Mouse (Mus musculus) spleen, adult 2 months (tissue): ENCODE results near the gene Zdhhc7. TPM values are rescaled to one million over a fixed set of nuclear protein-coding genes. Genes with fewer than 3 reads are reported as not detected.

ENCODE experiments used
- DNase-seq, 2 experiments: peaks; one replicate each; pipeline versions ENCODE4 v3.0.0 to v3.0.0-alpha.2; 2012 to 2021; ENCODE audit warnings: low spot score in 2 of 2, low read depth in 1 of 2
- H3K27ac ChIP-seq: fragments of 200-500 bp; 2 replicates; pipeline ENCODE4 v1.5.1; 2012; ENCODE audit warnings: low read length, inconsistent platforms; ENCODE audit not compliant: insufficient read depth
- H3K27me3 ChIP-seq: fragments of 200-500 bp; 2 replicates; pipeline ENCODE4 v1.6.1; 2012; ENCODE audit warnings: mild to moderate bottlenecking, moderate library complexity, low read length, inconsistent platforms; ENCODE audit not compliant: control insufficient read depth, insufficient read depth
- H3K36me3 ChIP-seq: fragments of 200-500 bp; 2 replicates; pipeline ENCODE4 v1.6.1; 2012; ENCODE audit warnings: mild to moderate bottlenecking, low read length, inconsistent platforms; ENCODE audit not compliant: control insufficient read depth, insufficient read depth
- H3K4me1 ChIP-seq: fragments of 200-500 bp; 2 replicates; pipeline ENCODE4 v1.6.1; 2011; ENCODE audit warnings: inconsistent platforms; ENCODE audit not compliant: control insufficient read depth, insufficient read depth, insufficient read length
- H3K4me3 ChIP-seq: fragments of 200-500 bp; 2 replicates; pipeline ENCODE4 v1.5.1; 2011; ENCODE audit warnings: mild to moderate bottlenecking, inconsistent platforms; ENCODE audit not compliant: insufficient read depth, insufficient read length; ENCODE audit errors: extremely low read depth
- CTCF ChIP-seq: fragments of 200-500 bp; IDR thresholded peaks from 2 replicates; pipeline ENCODE4 v1.5.1; 2011; ENCODE audit warnings: mild to moderate bottlenecking, inconsistent platforms; ENCODE audit not compliant: insufficient read depth, insufficient read length, insufficient replicate concordance; ENCODE audit errors: extremely low read depth
- POLR2A ChIP-seq: fragments of 200-500 bp; IDR thresholded peaks from 2 replicates; pipeline ENCODE4 v1.6.1; 2011; ENCODE audit warnings: low read depth, low read length, inconsistent platforms
- WGBS: fragments of 180-500 bp; shearing (Covaris S2); methylation state at CpG from one replicate; pipeline ENCODE4 v1.1.7; 2018; 5-methylcytosine and 5-hydroxymethylcytosine counted together
- polyA plus RNA-seq: library from polyadenylated mRNA; depleted of rRNA; stranded (reverse); fragments of >200 nt; gene quantifications from 2 replicates; pipeline ENCODE4 v1.2.3, GENCODE M21; 2012; rRNA removed

Zdhhc7 gene
- polyA plus RNA-seq, result 45.8 and 57.9 TPM in 2 replicates

- TF ChIP-seq CTCF (no peak), POLR2A (peak; percentile 45; the same call in 1 of the 2 replicates)
- WGBS, result under 1% methylated on average over 88 of the region's 88 CpGs
- peak; percentile 44 to 68 for DNase-seq
- H3K27me3 ChIP-seq, result no peaks in the 10 kb centered on the region
- peak within 1 kb of the TSS; percentile 95 for H3K27ac ChIP-seq
- H3K4me1 ChIP-seq, result peaks cover 9% of the 10 kb centered on the region; the same call in 1 of the 2 replicates
- no peaks in the 10 kb centered on the region for H3K36me3 ChIP-seq
- H3K4me3 ChIP-seq, result peak within 1 kb of the TSS; percentile 96
Observed at GRCm38 (mm10) chr8:120101068-120101972, at the start of gene Zdhhc7. Gene Zdhhc7, minus strand, starts transcription at chr8:120101482.

GRCm38 (mm10) chr8:120150028-120150427 is 48.7 kb upstream of the Zdhhc7 start:
- Histone ChIP-seq H3K4me1 (no peaks in the 10 kb centered on the region), H3K27ac (no peak overlapping the region), H3K4me3 (no peak overlapping the region), H3K36me3 (no peaks in the 10 kb centered on the region), H3K27me3 (no peaks in the 10 kb centered on the region)
- no peak for DNase-seq
- WGBS, result 71% methylated on average over 12 of the region's 12 CpGs
- TF ChIP-seq CTCF (no peak), POLR2A (no peak)

- Histone ChIP-seq H3K36me3 (no peaks in the 10 kb centered on the region), H3K4me1 (no peaks in the 10 kb centered on the region), H3K27ac (no peak overlapping the region), H3K27me3 (no peaks in the 10 kb centered on the region), H3K4me3 (no peak overlapping the region)
- no peak for DNase-seq
- WGBS, result 94% methylated on average over 1 of the region's 1 CpGs
- no peak for TF ChIP-seq CTCF
- TF ChIP-seq POLR2A, result no peak
Observed at GRCm38 (mm10) chr8:120146051-120146450, 44.8 kb upstream of the Zdhhc7 start.

- Histone ChIP-seq H3K4me3 (no peak overlapping the region), H3K27ac (no peak overlapping the region), H3K36me3 (no peaks in the 10 kb centered on the region), H3K27me3 (no peaks in the 10 kb centered on the region), H3K4me1 (no peaks in the 10 kb centered on the region)
- WGBS, result 70% methylated on average over 12 of the region's 12 CpGs
- DNase-seq, result no peak
- TF ChIP-seq CTCF (no peak), POLR2A (no peak)
Observed at GRCm38 (mm10) chr8:120144652-120145301, 43.5 kb upstream of the Zdhhc7 start.

- H3K36me3 ChIP-seq, result no peaks in the 10 kb centered on the region
- no peak overlapping the region for H3K27ac ChIP-seq
- no peaks in the 10 kb centered on the region for H3K4me1 ChIP-seq
- no peak for DNase-seq
- no peak overlapping the region for H3K4me3 ChIP-seq
- TF ChIP-seq POLR2A (no peak), CTCF (no peak)
- WGBS, result 85% methylated on average over 15 of the region's 15 CpGs
- no peaks in the 10 kb centered on the region for H3K27me3 ChIP-seq
Observed at GRCm38 (mm10) chr8:120143911-120144651, 42.8 kb upstream of the Zdhhc7 start.

- no peak for DNase-seq
- no peaks in the 10 kb centered on the region for H3K27me3 ChIP-seq
- 89% methylated on average over 3 of the region's 3 CpGs for WGBS
- H3K36me3 ChIP-seq, result no peaks in the 10 kb centered on the region
- H3K4me3 ChIP-seq, result no peak overlapping the region
- H3K4me1 ChIP-seq, result no peaks in the 10 kb centered on the region
- TF ChIP-seq POLR2A (no peak), CTCF (no peak)
- no peak overlapping the region for H3K27ac ChIP-seq
Observed at GRCm38 (mm10) chr8:120140769-120141168, 39.5 kb upstream of the Zdhhc7 start.
